9 mouse cellular contexts compared by ENCODE assay signal in genomic region chr4:95871216-95871881, GRCm38 (mm10).
DNase-seq lines count a peak whose midpoint lies in the region; ATAC-seq lines count a peak whose summit lies in the region.
"Had no signal": no experiment of that assay in that cellular context is flagged by ENCODE, and none has a peak within 500 bp of the region (broad histone marks: within the 10 kb centered on the region; RNA-seq: fewer than 3 reads in every experiment).

No protein-coding gene starts in this region.

- WGBS in forebrain, embryonic 13.5 days, result 28% methylated on average over 6 of the region's 6 CpGs
- 42% methylated on average over 6 of the region's 6 CpGs for WGBS in hindbrain, embryonic 11.5 days

- no peak overlapping the region for H3K9ac ChIP-seq in forebrain, embryonic 13.5 days
- H3K9ac ChIP-seq in hindbrain, embryonic 11.5 days (ENCODE audit: low read depth, low read length), result no peak overlapping the region
- H3K9ac ChIP-seq: neural tube, embryonic 12.5 days had no signal

- no peaks in the 10 kb centered on the region for H3K27me3 ChIP-seq in forebrain, embryonic 13.5 days
- H3K27me3 ChIP-seq in hindbrain, embryonic 11.5 days (ENCODE audit: control insufficient read depth, insufficient read depth, low read length), result no peaks in the 10 kb centered on the region
- H3K27me3 ChIP-seq in splenic B cell, adult 2 months (ENCODE audit: control insufficient read depth, insufficient read depth, low read length, poor library complexity, severe bottlenecking), result no peaks in the 10 kb centered on the region
- H3K27me3 ChIP-seq: neural tube, embryonic 12.5 days had no signal

- ATAC-seq in forebrain, embryonic 13.5 days, result peak; percentile 71
- ATAC-seq in hindbrain, embryonic 11.5 days (ENCODE audit: low FRiP score), result no peak
- ATAC-seq in megakaryocyte-erythroid progenitor cell, adult 5-6 weeks (replicated peaks; ENCODE audit: low FRiP score, low TSS enrichment, poor library complexity, severe bottlenecking), result peak; percentile 55; the same call in 1 of the 2 replicates

- H3K9me3 ChIP-seq in forebrain, embryonic 13.5 days (replicated peaks), result no peaks in the 10 kb centered on the region
- H3K9me3 ChIP-seq in hindbrain, embryonic 11.5 days (ENCODE audit: control insufficient read depth, low read length), result no peaks in the 10 kb centered on the region
- H3K9me3 ChIP-seq: neural tube, embryonic 12.5 days had no signal

- no peak overlapping the region for H3K4me3 ChIP-seq in forebrain, embryonic 13.5 days
- no peak overlapping the region for H3K4me3 ChIP-seq in hindbrain, embryonic 11.5 days (ENCODE audit: low read depth, low read length)
- H3K4me3 ChIP-seq: neural tube, embryonic 12.5 days had no signal

- H3K4me1 ChIP-seq in forebrain, embryonic 13.5 days, result no peaks in the 10 kb centered on the region
- no peaks in the 10 kb centered on the region for H3K4me1 ChIP-seq in hindbrain, embryonic 11.5 days (replicated peaks; ENCODE audit: control insufficient read depth, insufficient read depth, low read length)
- H3K4me1 ChIP-seq: neural tube, embryonic 12.5 days had no signal

- H3K36me3 ChIP-seq in forebrain, embryonic 13.5 days (ENCODE audit: poor library complexity, severe bottlenecking), result no peaks in the 10 kb centered on the region
- H3K36me3 ChIP-seq in hindbrain, embryonic 11.5 days (ENCODE audit: control insufficient read depth, insufficient read depth, low read length), result no peaks in the 10 kb centered on the region
- H3K36me3 ChIP-seq in splenic B cell, adult 2 months (ENCODE audit: control insufficient read depth, insufficient read depth, low read length, poor library complexity, severe bottlenecking), result no peaks in the 10 kb centered on the region
- H3K36me3 ChIP-seq: neural tube, embryonic 12.5 days had no signal

- H3K4me2 ChIP-seq in forebrain, embryonic 13.5 days, result no peak overlapping the region
- H3K4me2 ChIP-seq in hindbrain, embryonic 11.5 days (replicated peaks; ENCODE audit: low read depth, low read length), result no peak overlapping the region
- H3K4me2 ChIP-seq: neural tube, embryonic 12.5 days had no signal

- DNase-seq in ovary, postnatal 14 days (ENCODE audit: low spot score), result peak; percentile 57
- DNase-seq in ovary, postnatal 36 days (ENCODE audit: low spot score), result no peak
- DNase-seq in brain, adult 2 months (ENCODE audit: low read depth, low spot score), result peak; percentile 70
- DNase-seq in hindbrain, embryonic 11.5 days (ENCODE audit: low spot score), result peak; percentile 77
- peak; percentile 75 to 76 for DNase-seq in layer of hippocampus, postnatal 10 days (ENCODE audit: low spot score in 2 of 2)
- DNase-seq in splenic B cell, adult 2 months (ENCODE audit: low read depth, low spot score), result peak; percentile 70

- H3K27ac ChIP-seq in forebrain, embryonic 13.5 days, result no peak overlapping the region
- no peak overlapping the region for H3K27ac ChIP-seq in hindbrain, embryonic 11.5 days (ENCODE audit: low read depth, low read length)
- H3K27ac ChIP-seq: neural tube, embryonic 12.5 days had no signal
